Mouse (Mus musculus): Measurements from ENCODE around the gene Gjd2. TPM values are rescaled to one million over a fixed set of nuclear protein-coding genes. Genes with fewer than 3 reads are reported as not detected.

Gjd2 gene
- polyA plus RNA-seq, 1 experiment from 2014 or later, result 0.51 TPM

GRCm38 (mm10) chr2:114018136-114018535 lies 4.7 kb upstream of the Gjd2 start:
- H3K4me1 ChIP-seq (replicated peaks; ENCODE audit: control insufficient read depth, insufficient read depth, low read length), result no peaks in the 10 kb centered on the region
- no peak overlapping the region for H3K4me2 ChIP-seq (replicated peaks; ENCODE audit: low read depth)
- 31% methylated on average over 10 of the region's 10 CpGs for WGBS
- no peak for TF ChIP-seq CTCF (IDR thresholded peaks at IDR 0.05; ENCODE audit: low read depth)
- no peaks in the 10 kb centered on the region for H3K36me3 ChIP-seq (ENCODE audit: control insufficient read depth, insufficient read depth)
- no peak overlapping the region for H3K27ac ChIP-seq (ENCODE audit: low read depth, low read length)
- peaks cover 24% of the 10 kb centered on the region for H3K27me3 ChIP-seq (replicated peaks; ENCODE audit: control insufficient read depth, insufficient read depth, low read length)
- no peak overlapping the region for H3K4me3 ChIP-seq (ENCODE audit: low read depth, low read length)
- H3K9me3 ChIP-seq (ENCODE audit: control insufficient read depth), result no peaks in the 10 kb centered on the region
- no peak overlapping the region for H3K9ac ChIP-seq (ENCODE audit: low read depth, low read length)
- no peak for ATAC-seq

- Histone ChIP-seq H3K4me3 (ENCODE audit: low read depth, low read length) (no peak overlapping the region), H3K4me2 (replicated peaks; ENCODE audit: low read depth) (no peak overlapping the region), H3K9ac (ENCODE audit: low read depth, low read length) (no peak overlapping the region), H3K27me3 (replicated peaks; ENCODE audit: control insufficient read depth, insufficient read depth, low read length) (peaks cover 34% of the 10 kb centered on the region), H3K27ac (ENCODE audit: low read depth, low read length) (no peak overlapping the region), H3K9me3 (ENCODE audit: control insufficient read depth) (no peaks in the 10 kb centered on the region), H3K4me1 (replicated peaks; ENCODE audit: control insufficient read depth, insufficient read depth, low read length) (no peaks in the 10 kb centered on the region), H3K36me3 (ENCODE audit: control insufficient read depth, insufficient read depth) (no peaks in the 10 kb centered on the region)
- TF ChIP-seq CTCF (IDR thresholded peaks at IDR 0.05; ENCODE audit: low read depth), result no peak
- WGBS, result 72% methylated on average over 6 of the region's 6 CpGs
- ATAC-seq, result no peak
Observed at GRCm38 (mm10) chr2:114014839-114015238, 1.4 kb upstream of the Gjd2 start.

GRCm38 (mm10) chr2:114013846-114014245 lies 427 bp upstream of the Gjd2 start:
- Histone ChIP-seq H3K4me1 (replicated peaks; ENCODE audit: control insufficient read depth, insufficient read depth, low read length) (no peaks in the 10 kb centered on the region), H3K4me2 (replicated peaks; ENCODE audit: low read depth) (peak overlapping the region; percentile 60), H3K36me3 (ENCODE audit: control insufficient read depth, insufficient read depth) (no peaks in the 10 kb centered on the region), H3K9ac (ENCODE audit: low read depth, low read length) (no peak overlapping the region), H3K4me3 (ENCODE audit: low read depth, low read length) (peak overlapping the region; percentile 33), H3K27ac (ENCODE audit: low read depth, low read length) (no peak overlapping the region), H3K27me3 (replicated peaks; ENCODE audit: control insufficient read depth, insufficient read depth, low read length) (peaks cover 34% of the 10 kb centered on the region), H3K9me3 (ENCODE audit: control insufficient read depth) (no peaks in the 10 kb centered on the region)
- no peak for ATAC-seq
- 2% methylated on average over 13 of the region's 13 CpGs for WGBS
- no peak for TF ChIP-seq CTCF (IDR thresholded peaks at IDR 0.05; ENCODE audit: low read depth)

GRCm38 (mm10) chr2:114012749-114013211 lies 639 bp downstream of the Gjd2 start:
- H3K36me3 ChIP-seq (ENCODE audit: control insufficient read depth, insufficient read depth), result no peaks in the 10 kb centered on the region
- no peaks in the 10 kb centered on the region for H3K4me1 ChIP-seq (replicated peaks; ENCODE audit: control insufficient read depth, insufficient read depth, low read length)
- WGBS, result 9% methylated on average over 19 of the region's 19 CpGs
- no peaks in the 10 kb centered on the region for H3K9me3 ChIP-seq (ENCODE audit: control insufficient read depth)
- peak overlapping the region; percentile 33; the same call in 1 of the 2 replicates for H3K4me3 ChIP-seq (ENCODE audit: low read depth, low read length)
- peak; percentile 41; the same call in 1 of the 2 replicates for ATAC-seq
- H3K27me3 ChIP-seq (replicated peaks; ENCODE audit: control insufficient read depth, insufficient read depth, low read length), result peaks cover 34% of the 10 kb centered on the region
- 0 out of 2 replicates have a peak overlapping the region, but pooled peaks have one; percentile 60 for H3K4me2 ChIP-seq (replicated peaks; ENCODE audit: low read depth)
- no peak overlapping the region for H3K9ac ChIP-seq (ENCODE audit: low read depth, low read length)
- no peak overlapping the region for H3K27ac ChIP-seq (ENCODE audit: low read depth, low read length)
- no peak for TF ChIP-seq CTCF (IDR thresholded peaks at IDR 0.05; ENCODE audit: low read depth)

GRCm38 (mm10) chr2:114011838-114012237 lies 1.6 kb downstream of the Gjd2 start:
- peaks cover 34% of the 10 kb centered on the region for H3K27me3 ChIP-seq (replicated peaks; ENCODE audit: control insufficient read depth, insufficient read depth, low read length)
- no peak for ATAC-seq

GRCm38 (mm10) chr2:114008321-114008720 lies 5.1 kb downstream of the Gjd2 start:
- Histone ChIP-seq H3K9me3 (ENCODE audit: control insufficient read depth) (no peaks in the 10 kb centered on the region), H3K36me3 (ENCODE audit: control insufficient read depth, insufficient read depth) (no peaks in the 10 kb centered on the region), H3K27ac (ENCODE audit: low read depth, low read length) (no peak overlapping the region), H3K4me3 (ENCODE audit: low read depth, low read length) (no peak overlapping the region), H3K4me1 (replicated peaks; ENCODE audit: control insufficient read depth, insufficient read depth, low read length) (no peaks in the 10 kb centered on the region), H3K4me2 (replicated peaks; ENCODE audit: low read depth) (no peak overlapping the region), H3K9ac (ENCODE audit: low read depth, low read length) (no peak overlapping the region), H3K27me3 (replicated peaks; ENCODE audit: control insufficient read depth, insufficient read depth, low read length) (peaks cover 12% of the 10 kb centered on the region)
- WGBS, result 79% methylated on average over 2 of the region's 2 CpGs
- ATAC-seq, result no peak
- no peak for TF ChIP-seq CTCF (IDR thresholded peaks at IDR 0.05; ENCODE audit: low read depth)

More at GRCm38 (mm10) chr2:114011838-114012237, 1.6 kb downstream of the Gjd2 start:
- H3K4me1 ChIP-seq (replicated peaks; ENCODE audit: control insufficient read depth, insufficient read depth, low read length), result no peaks in the 10 kb centered on the region
- H3K27ac ChIP-seq (ENCODE audit: low read depth, low read length), result no peak overlapping the region
- H3K9me3 ChIP-seq (ENCODE audit: control insufficient read depth), result no peaks in the 10 kb centered on the region
- no peak overlapping the region for H3K4me2 ChIP-seq (replicated peaks; ENCODE audit: low read depth)
- no peak overlapping the region for H3K9ac ChIP-seq (ENCODE audit: low read depth, low read length)
- TF ChIP-seq CTCF (IDR thresholded peaks at IDR 0.05; ENCODE audit: low read depth), result no peak
- H3K36me3 ChIP-seq (ENCODE audit: control insufficient read depth, insufficient read depth), result no peaks in the 10 kb centered on the region
- WGBS, result 37% methylated on average over 4 of the region's 4 CpGs
- no peak overlapping the region for H3K4me3 ChIP-seq (ENCODE audit: low read depth, low read length)

- no peak for ATAC-seq
- 48% methylated on average over 8 of the region's 8 CpGs for WGBS
- Histone ChIP-seq H3K4me3 (ENCODE audit: low read depth, low read length) (no peak overlapping the region), H3K4me1 (replicated peaks; ENCODE audit: control insufficient read depth, insufficient read depth, low read length) (no peaks in the 10 kb centered on the region), H3K27ac (ENCODE audit: low read depth, low read length) (no peak overlapping the region), H3K9ac (ENCODE audit: low read depth, low read length) (no peak overlapping the region), H3K27me3 (replicated peaks; ENCODE audit: control insufficient read depth, insufficient read depth, low read length) (no peaks in the 10 kb centered on the region), H3K9me3 (ENCODE audit: control insufficient read depth) (no peaks in the 10 kb centered on the region), H3K4me2 (replicated peaks; ENCODE audit: low read depth) (no peak overlapping the region), H3K36me3 (ENCODE audit: control insufficient read depth, insufficient read depth) (no peaks in the 10 kb centered on the region)
- no peak for TF ChIP-seq CTCF (IDR thresholded peaks at IDR 0.05; ENCODE audit: low read depth)
Observed at GRCm38 (mm10) chr2:113997484-113997883, 15.9 kb downstream of the Gjd2 start.

All from intestine, postnatal 0 days (tissue).